ENCODE assay signal across 8 mouse cellular contexts in the genomic region with DNA sequence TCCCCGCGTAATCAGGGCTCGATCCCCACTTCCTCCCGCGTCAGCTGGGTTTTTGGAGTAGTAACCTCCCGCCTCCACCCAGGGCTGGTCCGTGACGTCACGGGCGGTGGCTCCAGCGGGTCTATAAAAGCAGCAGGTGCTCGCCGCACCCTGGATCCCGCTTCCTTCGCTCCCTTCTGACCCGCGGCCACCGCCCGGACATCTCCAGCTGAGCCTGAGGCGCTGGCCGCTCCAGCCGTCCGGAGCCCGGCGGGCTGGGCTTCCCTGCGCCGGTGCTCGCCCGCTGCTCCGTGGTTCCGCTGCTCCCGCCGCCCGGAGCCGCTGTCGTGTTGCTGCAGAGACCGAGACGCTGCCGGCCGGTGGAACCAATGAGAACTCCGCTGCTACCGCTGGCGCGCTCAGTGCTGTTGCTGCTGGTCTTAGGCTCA. TPM values are rescaled to one million over a fixed set of nuclear protein-coding genes. Genes with fewer than 3 reads are reported as not detected.
DNase-seq lines count a peak whose midpoint lies in the region; ATAC-seq and TF ChIP-seq lines count a peak whose summit lies in the region.

A gene (plus strand): TSS at position 154 of the 428 bp plus-strand sequence.

- TF ChIP-seq CTCF in kidney, adult 2 months (conservative IDR thresholded peaks at IDR 0.05; ENCODE audit: insufficient read depth, insufficient read length, low read depth, low read length) = peak; percentile 10; the same call in 1 of the 2 replicates

- under 1% methylated on average over 44 of the region's 44 CpGs for WGBS in kidney, adult 2 months
- under 1% methylated on average over 44 of the region's 44 CpGs for WGBS in limb, embryonic 13.5 days
- under 1% methylated on average over 44 of the region's 44 CpGs for WGBS in midbrain, embryonic 12.5 days
- WGBS in stomach, embryonic 14.5 days = under 1% methylated on average over 43 of the region's 44 CpGs

- no peak within 1 kb of the TSS for H3K27ac ChIP-seq in kidney, adult 2 months (ENCODE audit: insufficient read depth, low read depth, low read length)
- H3K27ac ChIP-seq in limb, embryonic 13.5 days = no peak within 1 kb of the TSS
- no peak within 1 kb of the TSS for H3K27ac ChIP-seq in midbrain, embryonic 12.5 days (replicated peaks)
- no peak within 1 kb of the TSS for H3K27ac ChIP-seq in stomach, embryonic 14.5 days (ENCODE audit: low read length)

- H3K9ac ChIP-seq in limb, embryonic 13.5 days = peak within 1 kb of the TSS; percentile 56
- peak within 1 kb of the TSS; percentile 52 for H3K9ac ChIP-seq in midbrain, embryonic 12.5 days (replicated peaks)
- H3K9ac ChIP-seq in stomach, embryonic 14.5 days (replicated peaks; ENCODE audit: low read depth, low read length) = peak within 1 kb of the TSS; percentile 14; the same call in 1 of the 2 replicates

- H3K4me3 ChIP-seq in kidney, adult 2 months (ENCODE audit: insufficient read depth, low read depth, low read length) = peak within 1 kb of the TSS; percentile 41
- peak within 1 kb of the TSS; percentile 57 for H3K4me3 ChIP-seq in limb, embryonic 13.5 days
- H3K4me3 ChIP-seq in midbrain, embryonic 12.5 days = peak within 1 kb of the TSS; percentile 64
- peak within 1 kb of the TSS; percentile 47 for H3K4me3 ChIP-seq in stomach, embryonic 14.5 days (ENCODE audit: low read depth, low read length)

- H3K4me2 ChIP-seq in limb, embryonic 13.5 days (replicated peaks) = peak within 1 kb of the TSS; percentile 96
- peak within 1 kb of the TSS; percentile 91 for H3K4me2 ChIP-seq in midbrain, embryonic 12.5 days (replicated peaks)
- H3K4me2 ChIP-seq in stomach, embryonic 14.5 days (replicated peaks; ENCODE audit: low read depth, low read length) = peak within 1 kb of the TSS; percentile 94

- H3K36me3 ChIP-seq in kidney, adult 2 months (ENCODE audit: control insufficient read depth, insufficient read depth, low read length) = no peaks in the 10 kb centered on the region
- no peaks in the 10 kb centered on the region for H3K36me3 ChIP-seq in limb, embryonic 13.5 days
- H3K36me3 ChIP-seq in midbrain, embryonic 12.5 days = no peaks in the 10 kb centered on the region
- no peaks in the 10 kb centered on the region for H3K36me3 ChIP-seq in stomach, embryonic 14.5 days (ENCODE audit: control insufficient read depth, insufficient read depth, low read length)

- DNase-seq in adrenal gland, adult (ENCODE audit: inconsistent age in 2 of 2, low spot score in 1 of 2) = peak; percentile 29 to 63
- DNase-seq in adrenal gland, adult 8-10 months = no peak
- DNase-seq in embryo, embryonic 11 days = peak; percentile 74
- DNase-seq in heart, adult 9 months (ENCODE audit: low spot score in 2 of 2) = peak; percentile 2 to 5
- peak; percentile 40 for DNase-seq in kidney, adult 2 months

- no peaks in the 10 kb centered on the region; the same call in 1 of the 2 replicates for H3K9me3 ChIP-seq in limb, embryonic 13.5 days
- no peaks in the 10 kb centered on the region for H3K9me3 ChIP-seq in midbrain, embryonic 12.5 days
- H3K9me3 ChIP-seq in stomach, embryonic 14.5 days (ENCODE audit: control insufficient read depth, low read depth, low read length) = no peaks in the 10 kb centered on the region; the same call in 1 of the 2 replicates

- no peaks in the 10 kb centered on the region for H3K27me3 ChIP-seq in kidney, adult 2 months (replicated peaks; ENCODE audit: control insufficient read depth, insufficient read depth, low read length)
- H3K27me3 ChIP-seq in limb, embryonic 13.5 days = peaks cover 32% of the 10 kb centered on the region
- H3K27me3 ChIP-seq in midbrain, embryonic 12.5 days = peaks cover 24% of the 10 kb centered on the region
- H3K27me3 ChIP-seq in stomach, embryonic 14.5 days (ENCODE audit: control insufficient read depth, insufficient read depth, low read length) = peaks cover 12% of the 10 kb centered on the region; the same call in 1 of the 2 replicates

- ATAC-seq in limb, embryonic 13.5 days (ENCODE audit: low FRiP score, low read depth) = peak; percentile 79
- ATAC-seq in midbrain, embryonic 12.5 days (ENCODE audit: low FRiP score, low read depth) = peak; percentile 92
- peak; percentile 85 for ATAC-seq in stomach, embryonic 14.5 days (ENCODE audit: insufficient number of reproducible peaks, insufficient read depth, low FRiP score, low read depth)

- H3K4me1 ChIP-seq in kidney, adult 2 months (ENCODE audit: control insufficient read depth, insufficient read depth, low read length) = no peaks in the 10 kb centered on the region
- H3K4me1 ChIP-seq in limb, embryonic 13.5 days = peaks cover 9% of the 10 kb centered on the region
- H3K4me1 ChIP-seq in midbrain, embryonic 12.5 days = peaks cover 3% of the 10 kb centered on the region; the same call in 1 of the 2 replicates
- no peaks in the 10 kb centered on the region for H3K4me1 ChIP-seq in stomach, embryonic 14.5 days (ENCODE audit: control insufficient read depth, insufficient read depth, low read length)

- no peak for TF ChIP-seq POLR2A in kidney, adult 2 months (IDR thresholded peaks at IDR 0.05; ENCODE audit: low read depth, low read length)

RNA-seq across cellular contexts. Expression of the gene that starts here (rescaled TPM):
- total RNA-seq in adrenal gland, adult 8-10 months (2022) = not detected
- polyA plus RNA-seq in kidney, adult 2 months (2012; rRNA removed) = not detected in 2 replicates
- polyA plus RNA-seq in limb, embryonic 13.5 days (2015; fragmentation: Nextera tagmentation; extraction: Ambion mirVana) = 0.15 TPM in 1 of 2 replicates, not detected in the other
- not detected in 2 replicates for polyA plus RNA-seq in midbrain, embryonic 12.5 days (2016; fragmentation: Nextera tagmentation; extraction: Ambion mirVana)
- polyA plus RNA-seq in stomach, embryonic 14.5 days (2014; fragmentation: Nextera tagmentation; extraction: Ambion mirVana) = 0.88 and 1.7 TPM in 2 replicates

Comparison
In these comparisons a context has a peak if more than half of its experiments do, and no peak if none do; other contexts are left out.
1. Peak in DNase-seq and H3K4me3 ChIP-seq in kidney, adult 2 months; RNA of the gene not detected or under 1 TPM.
2. Peak in ATAC-seq, H3K4me3 ChIP-seq, H3K9ac ChIP-seq and H3K4me2 ChIP-seq in limb, embryonic 13.5 days; RNA of the gene not detected or under 1 TPM.
3. Peak in ATAC-seq, H3K4me3 ChIP-seq, H3K9ac ChIP-seq and H3K4me2 ChIP-seq in midbrain, embryonic 12.5 days; RNA of the gene not detected or under 1 TPM.